Mouse (Mus musculus) CH12.LX (cell line): Measurements from ENCODE around the gene Nck2. TPM values are rescaled to one million over a fixed set of nuclear protein-coding genes. Genes with fewer than 3 reads are reported as not detected.

Experiments used
- DNase-seq: peaks from one replicate; pipeline ENCODE4 v3.0.0-alpha.2; 2013; ENCODE audit errors: extremely low read depth
- H3K27ac ChIP-seq: 2 replicates; pipeline ENCODE4 v1.5.1; 2012; ENCODE audit warnings: low read depth, mild to moderate bottlenecking, control low read depth, moderate library complexity; ENCODE audit not compliant: insufficient read depth
- H3K27me3 ChIP-seq: replicated peaks from 2 replicates; pipeline ENCODE3; 2012; ENCODE audit warnings: inconsistent platforms
- H3K36me3 ChIP-seq, 2 experiments: replicated peaks in 1 of 2; 2 replicates each; pipeline versions ENCODE3 to v1.6.1; 2012; ENCODE audit warnings: inconsistent platforms in 1 of 2, low read length in 1 of 2, mild to moderate bottlenecking in 1 of 2, mixed read lengths in 1 of 2, moderate library complexity in 1 of 2; ENCODE audit not compliant: control insufficient read depth in 1 of 2, insufficient read depth in 1 of 2
- H3K4me1 ChIP-seq, 2 experiments: 2 replicates each; pipeline ENCODE4 v1.6.1; 2012; ENCODE audit warnings: inconsistent platforms in 1 of 2, moderate library complexity in 1 of 2; ENCODE audit not compliant: insufficient read depth in 2 of 2, control insufficient read depth in 1 of 2
- H3K4me2 ChIP-seq: 2 replicates; pipeline ENCODE4 v1.6.1; 2012; ENCODE audit warnings: low read depth, mild to moderate bottlenecking, control low read depth; ENCODE audit not compliant: poor library complexity, insufficient read depth, severe bottlenecking
- H3K4me3 ChIP-seq, 3 experiments: fragments of 150-350 bp in 1 of 3; sonication (generic) in 1 of 3; replicated peaks in 1 of 3; 2 replicates each; pipeline versions ENCODE3 to v1.5.1; 2011 to 2012; ENCODE audit warnings: low read depth in 2 of 3, low read length in 2 of 3, mild to moderate bottlenecking in 2 of 3, moderate library complexity in 2 of 3, control low read depth in 1 of 3, improper control_type of control experiment in 1 of 3, inconsistent platforms in 1 of 3, mixed read lengths in 1 of 3; ENCODE audit not compliant: poor library complexity in 1 of 3
- H3K79me2 ChIP-seq: replicated peaks from 2 replicates; pipeline ENCODE4 v1.6.1; 2012; ENCODE audit warnings: mild to moderate bottlenecking, moderate library complexity; ENCODE audit not compliant: control insufficient read depth, poor library complexity, insufficient read depth, severe bottlenecking; ENCODE audit errors: extremely low read depth
- H3K9ac ChIP-seq: 2 replicates; pipeline ENCODE4 v1.6.1; 2012; ENCODE audit warnings: low read depth, mild to moderate bottlenecking, control low read depth, moderate library complexity; ENCODE audit not compliant: insufficient read depth
- H3K9me3 ChIP-seq: replicated peaks from 2 replicates; pipeline ENCODE3; 2012; ENCODE audit warnings: low read length, inconsistent platforms, mixed read lengths
- BHLHE40 ChIP-seq: IDR thresholded peaks from 2 replicates; pipeline ENCODE4 v1.6.1; 2011; ENCODE audit warnings: mild to moderate bottlenecking, low read depth, low read length, improper control_type of control experiment
- CHD1 ChIP-seq: IDR thresholded peaks from 2 replicates; pipeline ENCODE4 v1.6.1; 2012; ENCODE audit warnings: low read depth, low read length, improper control_type of control experiment, inconsistent platforms
- CHD2 ChIP-seq: IDR thresholded peaks from 2 replicates; pipeline ENCODE4 v1.6.1; 2011; ENCODE audit warnings: low read length, improper control_type of control experiment
- HCFC1 ChIP-seq: IDR thresholded peaks from 2 replicates; pipeline ENCODE4 v1.6.1; 2012; ENCODE audit warnings: low read depth, mild to moderate bottlenecking, inconsistent platforms, low read length, improper control_type of control experiment
- IRF4 ChIP-seq: IDR thresholded peaks from 2 replicates; pipeline ENCODE4 v1.6.1; 2014; ENCODE audit warnings: low read depth, mild to moderate bottlenecking, inconsistent platforms, low read length, improper control_type of control experiment
- KAT2A ChIP-seq: IDR thresholded peaks from 2 replicates; pipeline ENCODE4 v1.6.1; 2012; ENCODE audit warnings: low read length, improper control_type of control experiment, inconsistent platforms; ENCODE audit not compliant: insufficient replicate concordance
- MAFK ChIP-seq: IDR thresholded peaks from 2 replicates; pipeline ENCODE4 v1.6.1; 2011; ENCODE audit warnings: low read length, improper control_type of control experiment; ENCODE audit not compliant: insufficient replicate concordance
- MAZ ChIP-seq: IDR thresholded peaks from 2 replicates; pipeline ENCODE4 v1.6.1; 2012; ENCODE audit warnings: low read depth, mild to moderate bottlenecking, inconsistent platforms, low read length, improper control_type of control experiment, moderate library complexity
- MEF2A ChIP-seq: IDR thresholded peaks from 2 replicates; pipeline ENCODE4 v1.6.1; 2014; ENCODE audit warnings: low read depth, mild to moderate bottlenecking, inconsistent platforms, low read length, improper control_type of control experiment, borderline replicate concordance
- MYC ChIP-seq: IDR thresholded peaks from 2 replicates; pipeline ENCODE4 v1.6.1; 2011; ENCODE audit warnings: low read depth, mild to moderate bottlenecking, improper control_type of control experiment, low read length
- NRF1 ChIP-seq: IDR thresholded peaks from 2 replicates; pipeline ENCODE4 v1.6.1; 2014; ENCODE audit warnings: low read depth, mild to moderate bottlenecking, inconsistent platforms, low read length, improper control_type of control experiment, moderate library complexity
- PAX5 ChIP-seq: IDR thresholded peaks from 2 replicates; pipeline ENCODE4 v1.6.1; 2012; ENCODE audit warnings: low read length, inconsistent platforms, mixed read lengths
- POLR2AphosphoS2 ChIP-seq: IDR thresholded peaks from 2 replicates; pipeline ENCODE4 v1.6.1; 2011; ENCODE audit warnings: low read depth, low read length, improper control_type of control experiment
- RCOR1 ChIP-seq: conservative IDR thresholded peaks from 2 replicates; pipeline ENCODE4 v1.6.1; 2012; ENCODE audit warnings: low read depth, mild to moderate bottlenecking, inconsistent platforms, low read length, improper control_type of control experiment
- SMC3 ChIP-seq: IDR thresholded peaks from 2 replicates; pipeline ENCODE4 v1.6.1; 2011; ENCODE audit warnings: low read depth, low read length, improper control_type of control experiment
- UBTF ChIP-seq: IDR thresholded peaks from 2 replicates; pipeline ENCODE4 v1.6.1; 2012; ENCODE audit warnings: low read depth, mild to moderate bottlenecking, inconsistent platforms, low read length, improper control_type of control experiment, moderate library complexity
- USF2 ChIP-seq: conservative IDR thresholded peaks from 2 replicates; pipeline ENCODE4 v1.6.1; 2011; ENCODE audit warnings: low read depth, low read length, improper control_type of control experiment
- ZNF384 ChIP-seq: IDR thresholded peaks from 2 replicates; pipeline ENCODE4 v1.6.1; 2012; ENCODE audit warnings: low read depth, low read length, improper control_type of control experiment, inconsistent platforms
- dilution Hi-C: fragments of 300-500 bp; cut with MboI; formaldehyde crosslinking; loops from 2 replicates; pipeline ENCODE4 v1.14.3; 2020; ENCODE audit warnings: low sequenced_read_pairs; ENCODE audit not compliant: extremely low pct_unique_long_range_greater_than_20kb, extremely low pct_ligation_motif_present
- in situ Hi-C: fragments of 300-500 bp; cut with MboI; formaldehyde crosslinking; loops from 3 replicates; pipeline ENCODE4 v1.14.3; 2019; ENCODE audit warnings: low sequenced_read_pairs, low pct_ligation_motif_present, low pct_unique_long_range_greater_than_20kb, mixed read lengths
- polyA plus RNA-seq: library from polyadenylated mRNA; unstranded; fragments of >175 nt; gene quantifications from 2 replicates; pipeline ENCODE4 v1.2.1, GENCODE M21; 2012; ENCODE audit warnings: low read depth; ENCODE audit not compliant: insufficient read length
- total RNA-seq, 2 experiments: library from RNA; depleted of rRNA; stranded (reverse); fragments of 300-350 nt in 1 of 2; fragments of >200 nt in 1 of 2; gene quantifications; 2 replicates each; pipeline ENCODE4 v1.2.3; 2012 to 2014

Nck2 gene
- total and polyA plus RNA-seq, 3 experiments, result 4.4 to 7.6 (median 4.6) TPM

DNA sequence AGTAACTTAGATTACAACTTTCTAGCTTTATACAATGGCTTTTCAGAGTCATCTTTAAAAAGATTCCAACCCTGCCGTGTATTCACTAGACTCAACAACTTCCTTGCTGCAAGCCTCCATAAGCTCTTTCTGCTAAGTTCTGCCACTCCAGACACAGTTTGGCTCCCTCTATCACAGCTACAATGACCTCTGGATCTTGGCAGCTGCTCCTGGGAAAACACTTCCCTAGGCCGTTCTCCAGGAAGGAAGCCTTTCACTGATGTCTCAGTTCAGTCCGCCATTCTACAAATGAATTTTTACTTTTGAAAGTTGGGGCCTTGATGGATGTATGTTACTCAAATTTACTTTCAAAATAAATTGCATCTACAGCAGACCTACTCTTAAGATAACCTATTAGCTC lies 133.0 kb downstream of the Nck2 start:
- no peak overlapping the region for H3K9ac ChIP-seq
- H3K9me3 ChIP-seq, result no peaks in the 10 kb centered on the region
- H3K4me1 ChIP-seq, result no peaks in the 10 kb centered on the region
- no peaks in the 10 kb centered on the region for H3K27me3 ChIP-seq
- H3K4me2 ChIP-seq, result no peak overlapping the region
- H3K27ac ChIP-seq, result no peak overlapping the region
- no peaks in the 10 kb centered on the region for H3K36me3 ChIP-seq
- in situ Hi-C loops (no loop called here), dilution Hi-C loops (no loop called here)
- H3K4me3 ChIP-seq, result no peak overlapping the region
- H3K79me2 ChIP-seq, result no peaks in the 10 kb centered on the region
- DNase-seq, result no peak
- TF ChIP-seq MAFK (no peak), BHLHE40 (no peak), HCFC1 (no peak), ZNF384 (no peak), POLR2AphosphoS2 (no peak), UBTF (no peak), MAZ (no peak), CHD1 (no peak), RCOR1 (no peak), SMC3 (no peak), PAX5 (no peak), CHD2 (no peak)

DNA sequence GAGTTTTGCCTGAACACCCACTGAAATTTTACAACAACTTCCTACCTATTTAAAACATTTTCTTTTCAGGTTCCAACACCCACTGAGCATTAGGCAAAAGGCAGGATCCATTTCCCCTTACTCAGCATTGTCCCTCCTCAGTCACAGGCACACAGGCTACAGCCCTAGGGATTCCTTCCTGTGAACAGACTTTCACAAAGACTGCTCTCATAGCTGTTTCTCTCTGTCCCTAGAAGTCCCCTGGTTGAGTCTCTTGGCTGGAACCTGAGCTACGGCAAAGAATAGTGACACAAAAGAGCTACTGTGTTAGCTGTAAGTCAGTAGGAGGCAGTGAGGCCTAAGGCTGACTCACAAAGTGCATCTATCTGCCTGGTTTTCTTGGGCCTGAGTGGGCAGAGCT lies 139.2 kb downstream of the Nck2 start:
- dilution Hi-C loops, result no loop called here

More for the DNA sequence above, 139.2 kb downstream of the Nck2 start:
- H3K9ac ChIP-seq, result no peak overlapping the region
- no peak overlapping the region for H3K27ac ChIP-seq
- H3K79me2 ChIP-seq, result no peaks in the 10 kb centered on the region
- H3K4me1 ChIP-seq, result no peaks in the 10 kb centered on the region
- H3K4me2 ChIP-seq, result no peak overlapping the region
- in situ Hi-C loops, result no loop called here
- TF ChIP-seq MYC (no peak), MAFK (no peak), IRF4 (no peak), USF2 (no peak), CHD1 (no peak), MEF2A (no peak), KAT2A (no peak), BHLHE40 (no peak), POLR2AphosphoS2 (no peak), HCFC1 (no peak), MAZ (no peak), NRF1 (no peak)
- TF ChIP-seq, all 38 proteins: peak for 0
- Histone ChIP-seq H3K9me3 (no peaks in the 10 kb centered on the region), H3K4me3 (no peak overlapping the region), H3K27me3 (no peaks in the 10 kb centered on the region), H3K36me3 (no peaks in the 10 kb centered on the region)
- no peak for DNase-seq
